Mouse (Mus musculus): ENCODE results near the gene Adgrl2. TPM values are rescaled to one million over a fixed set of nuclear protein-coding genes. Genes with fewer than 3 reads are reported as not detected.

Gene Adgrl2
- polyA plus RNA-seq, 1 experiment: 92.7 TPM

- WGBS: 55% methylated on average over 5 of the region's 5 CpGs
- Histone ChIP-seq H3K4me1 (ENCODE audit: control insufficient read depth, insufficient read depth, low read length) (peaks cover under 1% of the 10 kb centered on the region), H3K4me3 (replicated peaks; ENCODE audit: extremely low read depth, low read depth, low read length) (no peak overlapping the region)
- TF ChIP-seq CTCF (IDR thresholded peaks at IDR 0.05; ENCODE audit: insufficient read depth, low read length) (no peak), POLR2A (IDR thresholded peaks at IDR 0.05; ENCODE audit: borderline replicate concordance, extremely low read depth, low read depth, low read length) (no peak)
- DNase-seq: no peak
Observed at GRCm38 (mm10) chr3:148872563-148872962, 117.8 kb downstream of the Adgrl2 start.

DNA sequence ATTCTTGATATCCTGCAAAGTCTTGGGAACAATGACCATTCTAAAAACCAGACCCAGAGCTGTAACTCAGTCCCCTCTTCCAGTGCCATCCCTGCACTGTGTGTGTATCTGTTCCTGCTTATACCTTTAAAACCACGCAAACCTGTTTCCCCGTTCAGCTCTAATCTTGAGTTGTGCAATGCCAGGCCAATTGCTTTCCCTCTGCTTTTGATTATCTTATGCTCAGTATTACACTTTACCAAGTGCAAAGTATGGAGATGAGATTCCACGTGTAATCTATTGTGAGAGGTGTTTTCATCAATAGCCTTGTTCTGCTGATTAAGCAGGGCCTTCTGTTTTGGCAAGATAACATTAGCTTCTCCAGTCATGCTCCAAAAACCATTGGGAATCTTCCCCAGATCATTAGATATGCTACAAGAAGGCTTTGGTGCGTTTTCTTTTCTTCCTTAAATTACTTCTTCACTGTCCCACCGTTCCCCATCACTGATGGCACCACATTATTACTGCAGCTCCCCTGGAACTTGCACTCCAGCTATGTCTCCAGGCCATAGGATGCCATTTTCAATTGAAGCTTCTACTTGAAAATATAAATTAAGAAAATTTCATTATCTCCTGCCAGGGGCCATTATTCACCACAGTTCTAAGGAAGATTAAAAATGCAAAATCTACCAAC lies 118.4 kb downstream of the Adgrl2 start:
- TF ChIP-seq POLR2A (IDR thresholded peaks at IDR 0.05; ENCODE audit: borderline replicate concordance, extremely low read depth, low read depth, low read length) (no peak), CTCF (IDR thresholded peaks at IDR 0.05; ENCODE audit: insufficient read depth, low read length) (no peak)
- Histone ChIP-seq H3K4me1 (ENCODE audit: control insufficient read depth, insufficient read depth, low read length) (no peaks in the 10 kb centered on the region; the same call in none of the 2 replicates), H3K4me3 (replicated peaks; ENCODE audit: extremely low read depth, low read depth, low read length) (no peak overlapping the region)
- DNase-seq: no peak
- 87% methylated on average over 5 of the region's 5 CpGs for WGBS

DNA sequence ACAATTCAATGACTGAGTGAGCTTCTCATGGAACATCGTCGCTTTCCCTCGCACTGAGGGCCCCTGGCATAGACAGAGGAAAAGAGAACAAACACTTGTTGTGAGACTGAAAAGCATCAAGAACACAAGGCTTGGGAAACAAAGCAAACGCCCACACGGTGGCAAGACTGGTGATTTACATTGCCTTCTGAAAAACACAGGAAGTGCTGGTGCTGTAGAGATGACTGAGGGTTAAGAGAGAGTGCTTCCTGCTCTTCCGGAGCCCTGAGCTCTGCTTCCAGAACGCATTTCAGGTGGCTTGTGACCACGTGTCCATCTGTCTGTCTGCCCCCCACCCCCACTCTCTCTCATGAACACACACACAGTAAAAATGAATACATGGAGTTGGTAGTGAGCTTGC lies 122.7 kb downstream of the Adgrl2 start:
- H3K4me1 ChIP-seq (ENCODE audit: control insufficient read depth, insufficient read depth, low read length): no peaks in the 10 kb centered on the region; the same call in none of the 2 replicates
- TF ChIP-seq POLR2A (IDR thresholded peaks at IDR 0.05; ENCODE audit: borderline replicate concordance, extremely low read depth, low read depth, low read length) (no peak), CTCF (IDR thresholded peaks at IDR 0.05; ENCODE audit: insufficient read depth, low read length) (no peak)
- H3K4me3 ChIP-seq (replicated peaks; ENCODE audit: extremely low read depth, low read depth, low read length): no peak overlapping the region
- whole genome bisulfite sequencing: 36% methylated on average over 8 of the region's 8 CpGs
- no peak for DNase-seq

DNA sequence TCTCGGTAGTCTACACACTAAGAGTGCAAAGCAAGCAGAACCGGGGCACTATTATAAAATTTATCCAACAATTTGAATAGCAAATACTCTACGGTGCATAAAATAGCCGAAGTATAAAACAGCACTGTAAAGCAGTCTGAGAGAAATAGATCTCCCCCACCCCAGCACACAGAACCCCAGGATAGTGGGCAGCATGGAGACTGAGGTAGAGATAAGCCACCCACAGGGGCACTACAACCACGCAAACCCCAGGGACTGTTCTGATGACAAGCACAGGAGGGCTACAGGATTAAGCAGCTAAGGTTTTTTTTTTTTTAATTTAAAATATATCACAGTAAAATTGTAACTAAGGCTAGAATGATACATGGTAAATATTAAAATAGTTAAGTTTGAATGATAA lies 123.7 kb downstream of the Adgrl2 start:
- Histone ChIP-seq H3K4me1 (ENCODE audit: control insufficient read depth, insufficient read depth, low read length) (no peaks in the 10 kb centered on the region; the same call in none of the 2 replicates), H3K4me3 (replicated peaks; ENCODE audit: extremely low read depth, low read depth, low read length) (no peak overlapping the region)
- no peak for DNase-seq
- WGBS: 90% methylated on average over 5 of the region's 5 CpGs
- no peak for TF ChIP-seq POLR2A (IDR thresholded peaks at IDR 0.05; ENCODE audit: borderline replicate concordance, extremely low read depth, low read depth, low read length)
- TF ChIP-seq CTCF (IDR thresholded peaks at IDR 0.05; ENCODE audit: insufficient read depth, low read length): no peak

GRCm38 (mm10) chr3:148866053-148866452 lies 124.3 kb downstream of the Adgrl2 start:
- WGBS: 88% methylated on average over 7 of the region's 7 CpGs
- no peak overlapping the region for H3K4me3 ChIP-seq (replicated peaks; ENCODE audit: extremely low read depth, low read depth, low read length)
- no peaks in the 10 kb centered on the region; the same call in 1 of the 2 replicates for H3K4me1 ChIP-seq (ENCODE audit: control insufficient read depth, insufficient read depth, low read length)
- TF ChIP-seq POLR2A (IDR thresholded peaks at IDR 0.05; ENCODE audit: borderline replicate concordance, extremely low read depth, low read depth, low read length): no peak
- no peak for TF ChIP-seq CTCF (IDR thresholded peaks at IDR 0.05; ENCODE audit: insufficient read depth, low read length)
- DNase-seq: no peak

- Histone ChIP-seq H3K4me3 (replicated peaks; ENCODE audit: extremely low read depth, low read depth, low read length) (no peak overlapping the region), H3K4me1 (ENCODE audit: control insufficient read depth, insufficient read depth, low read length) (no peaks in the 10 kb centered on the region; the same call in 1 of the 2 replicates)
- WGBS: 64% methylated on average over 7 of the region's 7 CpGs
- TF ChIP-seq POLR2A (IDR thresholded peaks at IDR 0.05; ENCODE audit: borderline replicate concordance, extremely low read depth, low read depth, low read length) (no peak), CTCF (IDR thresholded peaks at IDR 0.05; ENCODE audit: insufficient read depth, low read length) (no peak)
- no peak for DNase-seq
Observed at GRCm38 (mm10) chr3:148865234-148865633, 125.1 kb downstream of the Adgrl2 start.

- WGBS: 70% methylated on average over 7 of the region's 7 CpGs
- TF ChIP-seq CTCF (IDR thresholded peaks at IDR 0.05; ENCODE audit: insufficient read depth, low read length) (no peak), POLR2A (IDR thresholded peaks at IDR 0.05; ENCODE audit: borderline replicate concordance, extremely low read depth, low read depth, low read length) (no peak)
- no peak for DNase-seq
- no peak overlapping the region for H3K4me3 ChIP-seq (replicated peaks; ENCODE audit: extremely low read depth, low read depth, low read length)
- no peaks in the 10 kb centered on the region for H3K4me1 ChIP-seq (ENCODE audit: control insufficient read depth, insufficient read depth, low read length)
Observed at GRCm38 (mm10) chr3:148861860-148862259, 128.5 kb downstream of the Adgrl2 start.

GRCm38 (mm10) chr3:148854306-148854910 lies 135.9 kb downstream of the Adgrl2 start:
- Histone ChIP-seq H3K4me1 (ENCODE audit: control insufficient read depth, insufficient read depth, low read length) (no peaks in the 10 kb centered on the region; the same call in 1 of the 2 replicates), H3K4me3 (replicated peaks; ENCODE audit: extremely low read depth, low read depth, low read length) (no peak overlapping the region)
- WGBS: 45% methylated on average over 12 of the region's 12 CpGs
- no peak for TF ChIP-seq POLR2A (IDR thresholded peaks at IDR 0.05; ENCODE audit: borderline replicate concordance, extremely low read depth, low read depth, low read length)
- TF ChIP-seq CTCF (IDR thresholded peaks at IDR 0.05; ENCODE audit: insufficient read depth, low read length): no peak
- DNase-seq: no peak

GRCm38 (mm10) chr3:148853372-148853771 lies 137.0 kb downstream of the Adgrl2 start:
- TF ChIP-seq CTCF (IDR thresholded peaks at IDR 0.05; ENCODE audit: insufficient read depth, low read length): no peak
- TF ChIP-seq POLR2A (IDR thresholded peaks at IDR 0.05; ENCODE audit: borderline replicate concordance, extremely low read depth, low read depth, low read length): no peak
- Histone ChIP-seq H3K4me1 (ENCODE audit: control insufficient read depth, insufficient read depth, low read length) (no peaks in the 10 kb centered on the region; the same call in 1 of the 2 replicates), H3K4me3 (replicated peaks; ENCODE audit: extremely low read depth, low read depth, low read length) (no peak overlapping the region)
- whole genome bisulfite sequencing: 47% methylated on average over 8 of the region's 8 CpGs
- no peak for DNase-seq

- no peaks in the 10 kb centered on the region; the same call in 1 of the 2 replicates for H3K4me1 ChIP-seq (ENCODE audit: control insufficient read depth, insufficient read depth, low read length)
- TF ChIP-seq POLR2A (IDR thresholded peaks at IDR 0.05; ENCODE audit: borderline replicate concordance, extremely low read depth, low read depth, low read length) (no peak), CTCF (IDR thresholded peaks at IDR 0.05; ENCODE audit: insufficient read depth, low read length) (no peak)
- DNase-seq: no peak
- 71% methylated on average over 12 of the region's 12 CpGs for WGBS
- H3K4me3 ChIP-seq (replicated peaks; ENCODE audit: extremely low read depth, low read depth, low read length): no peak overlapping the region
Observed at GRCm38 (mm10) chr3:148852556-148852955, 137.8 kb downstream of the Adgrl2 start.

Measured in lung, adult 2 months (tissue).